Mouse (Mus musculus): ENCODE measurements around the gene Ceacam9. TPM values are rescaled to one million over a fixed set of nuclear protein-coding genes. Genes with fewer than 3 reads are reported as not detected.
"Not testable (repeated sequence)": the region's sequence is repeated elsewhere in the genome, so short reads cannot be mapped to it uniquely, and the experiment has no call there.

Ceacam9 gene
- polyA plus RNA-seq (2015; fragmentation: Nextera tagmentation; extraction: Ambion mirVana) = 0.17 and 0.19 TPM in 2 replicates

DNA sequence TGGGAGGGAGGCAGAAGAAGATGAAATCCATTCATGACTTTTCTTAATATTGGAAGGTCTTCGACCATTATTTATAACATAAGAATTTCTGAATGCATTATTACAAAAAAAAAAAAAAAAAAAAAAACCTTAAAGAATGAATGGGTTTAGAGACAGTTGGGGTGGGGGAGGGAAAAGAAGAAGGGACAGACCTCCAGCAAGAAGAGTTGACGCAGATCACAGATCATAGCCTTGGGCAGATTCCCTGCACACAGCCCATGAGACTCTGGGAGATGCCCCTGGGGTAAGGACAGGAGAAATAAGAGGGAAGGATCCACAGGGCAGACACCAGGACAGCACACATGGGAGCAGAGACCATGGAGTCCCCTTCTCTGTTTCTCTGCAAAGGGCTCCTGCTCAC is at the start of gene Ceacam9:
Gene Ceacam9, plus strand, starts transcription at position 301 of the 400 bp plus-strand sequence.
- H3K4me3 ChIP-seq = no peak within 1 kb of the TSS

DNA sequence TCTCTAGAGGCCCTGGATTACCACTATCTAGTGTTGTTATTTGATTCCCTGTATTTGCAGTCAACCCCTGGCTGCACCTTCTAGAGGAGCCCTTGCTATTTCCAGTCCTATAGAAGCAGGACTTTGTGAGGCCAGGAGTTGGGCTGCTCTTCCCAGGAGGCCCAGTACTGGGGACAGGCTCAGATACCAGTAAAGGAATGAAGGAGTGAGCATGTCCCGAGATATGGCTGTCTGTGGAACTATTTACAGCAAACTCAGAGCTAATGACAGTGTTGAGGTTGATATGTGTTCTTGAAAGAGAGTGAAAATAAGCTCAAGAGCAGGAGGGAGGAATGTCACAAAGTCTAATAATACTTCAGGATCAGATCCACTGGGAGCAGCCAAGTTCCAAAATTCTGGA is 47.9 kb upstream of the Ceacam9 start:
- H3K36me3 ChIP-seq (replicated peaks) = no peaks in the 10 kb centered on the region
- H3K4me1 ChIP-seq = no peaks in the 10 kb centered on the region
- H3K9ac ChIP-seq = no peak overlapping the region
- no peak overlapping the region for H3K27ac ChIP-seq
- no peaks in the 10 kb centered on the region for H3K9me3 ChIP-seq
- no peaks in the 10 kb centered on the region for H3K27me3 ChIP-seq (replicated peaks)
- no peak for ATAC-seq (replicated peaks)
- H3K4me3 ChIP-seq = no peak overlapping the region
- 63% methylated on average over 1 of the region's 1 CpGs for WGBS
- no peak overlapping the region for H3K4me2 ChIP-seq

More for the DNA sequence above, at the start of gene Ceacam9:
- H3K27me3 ChIP-seq (replicated peaks) = no peaks in the 10 kb centered on the region
- ATAC-seq (replicated peaks) = no peak
- H3K36me3 ChIP-seq (replicated peaks) = no peaks in the 10 kb centered on the region
- no peaks in the 10 kb centered on the region for H3K4me1 ChIP-seq
- H3K9ac ChIP-seq = no peak within 1 kb of the TSS
- 77% methylated on average over 2 of the region's 2 CpGs for WGBS
- H3K4me2 ChIP-seq = no peak within 1 kb of the TSS
- no peaks in the 10 kb centered on the region for H3K9me3 ChIP-seq
- no peak within 1 kb of the TSS for H3K27ac ChIP-seq

DNA sequence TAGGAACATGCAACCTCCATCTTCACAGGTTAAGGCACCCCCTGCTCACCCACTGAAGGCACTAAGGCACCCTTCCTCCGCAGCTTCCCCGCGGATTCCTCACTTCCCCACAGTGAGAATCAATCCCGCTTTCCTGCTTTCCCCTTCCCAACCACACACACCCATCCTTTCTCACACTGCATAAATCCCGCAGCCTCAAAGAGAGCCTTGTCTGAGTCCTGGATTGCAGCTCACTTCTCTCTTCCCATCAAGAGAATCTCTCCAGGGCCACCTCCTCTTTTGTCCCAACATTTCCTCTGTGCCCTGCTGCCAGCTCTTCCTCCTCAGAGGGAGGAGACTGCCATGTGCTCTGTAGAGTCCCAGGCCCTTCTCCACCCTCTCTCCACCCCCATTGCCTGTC is 47.0 kb upstream of the Ceacam9 start:
- ATAC-seq (replicated peaks); H3K36me3 ChIP-seq (replicated peaks); H3K4me1 ChIP-seq; H3K9me3 ChIP-seq; H3K4me2 ChIP-seq; H3K27ac ChIP-seq; H3K27me3 ChIP-seq (replicated peaks); H3K4me3 ChIP-seq; H3K9ac ChIP-seq: not testable (repeated sequence)
- WGBS = 55% methylated on average over 5 of the region's 5 CpGs

DNA sequence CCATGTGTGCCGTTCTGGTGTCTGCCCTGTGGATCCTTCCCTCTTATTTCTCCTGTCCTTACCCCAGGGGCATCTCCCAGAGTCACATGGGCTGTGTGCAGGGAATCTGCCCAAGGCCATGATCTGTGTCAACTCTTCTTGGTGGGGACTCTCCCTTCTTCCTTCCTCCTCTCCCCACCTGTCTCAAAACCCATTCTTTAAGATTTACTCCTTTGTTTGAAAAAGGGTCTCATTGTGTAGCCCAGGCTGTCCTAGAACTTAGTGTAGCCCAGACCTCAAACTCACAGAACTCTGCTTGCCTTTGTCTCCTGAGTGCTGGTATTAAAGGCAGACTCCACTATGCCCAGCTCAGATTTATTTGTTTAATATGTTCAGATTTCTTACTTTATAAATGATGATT is 46.1 kb upstream of the Ceacam9 start, which contains the start of gene Ceacam15:
Gene Ceacam15, minus strand, starts transcription at position 101 of the 400 bp plus-strand sequence.
- H3K27me3 ChIP-seq (replicated peaks) = no peaks in the 10 kb centered on the region
- H3K4me2 ChIP-seq = no peak within 1 kb of the TSS
- WGBS = 50% methylated on average over 1 of the region's 1 CpGs

DNA sequence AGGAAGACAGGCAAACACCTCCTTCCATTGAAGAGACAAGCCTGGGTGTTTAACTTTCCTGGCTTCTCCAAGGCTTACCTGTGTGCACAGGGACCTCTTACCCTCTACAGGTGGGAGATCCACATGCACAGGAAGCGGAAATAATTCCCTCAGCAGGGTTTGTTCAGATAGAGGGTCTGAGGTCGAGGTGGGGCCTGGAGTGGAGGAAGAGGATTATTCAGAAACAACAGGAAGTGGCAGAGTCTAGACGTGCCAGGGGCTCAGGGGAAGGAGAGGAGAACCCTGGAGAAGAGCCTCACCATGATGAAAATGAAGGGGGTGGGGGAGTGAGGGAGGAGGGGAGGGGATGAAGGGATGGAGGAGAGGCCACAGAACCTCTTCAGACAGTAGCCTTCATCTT is 41.5 kb upstream of the Ceacam9 start:
- not testable (repeated sequence) for H3K4me3 ChIP-seq; H3K9me3 ChIP-seq; H3K4me1 ChIP-seq; ATAC-seq (replicated peaks); H3K36me3 ChIP-seq (replicated peaks); H3K27me3 ChIP-seq (replicated peaks); H3K27ac ChIP-seq; H3K9ac ChIP-seq; H3K4me2 ChIP-seq
- 48% methylated on average over 3 of the region's 3 CpGs for WGBS

More for the DNA sequence above, 46.1 kb upstream of the Ceacam9 start, which contains the start of gene Ceacam15:
- Histone ChIP-seq H3K36me3 (replicated peaks) (no peaks in the 10 kb centered on the region), H3K4me1 (no peaks in the 10 kb centered on the region), H3K4me3 (no peak within 1 kb of the TSS), H3K9me3 (no peaks in the 10 kb centered on the region), H3K9ac (no peak within 1 kb of the TSS), H3K27ac (no peak within 1 kb of the TSS)
- ATAC-seq (replicated peaks) = no peak

DNA sequence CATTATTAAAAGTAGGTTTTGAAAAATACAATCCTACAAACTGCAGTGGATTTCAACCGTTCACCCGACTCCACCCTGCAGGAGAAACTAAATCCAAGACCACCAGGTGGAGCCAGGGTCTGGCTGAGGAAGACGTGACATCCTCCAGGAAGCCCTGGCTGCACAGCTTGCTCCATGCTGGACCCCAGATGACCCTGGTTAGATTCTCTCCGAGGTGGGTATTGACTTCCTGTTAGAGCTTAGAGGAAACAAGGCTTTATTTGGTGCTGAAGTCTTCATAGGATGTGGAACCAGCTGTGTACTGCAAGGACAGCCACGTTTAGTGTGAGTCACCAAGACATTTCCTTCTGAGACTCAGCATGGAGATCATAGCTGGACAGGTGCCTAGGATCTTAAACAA is 32.5 kb upstream of the Ceacam9 start:
- Histone ChIP-seq H3K4me1 (no peaks in the 10 kb centered on the region), H3K27ac (no peak overlapping the region), H3K4me2 (no peak overlapping the region), H3K9ac (no peak overlapping the region), H3K36me3 (replicated peaks) (no peaks in the 10 kb centered on the region), H3K9me3 (no peaks in the 10 kb centered on the region), H3K4me3 (no peak overlapping the region), H3K27me3 (replicated peaks) (no peaks in the 10 kb centered on the region)
- no peak for ATAC-seq (replicated peaks)
- WGBS = 81% methylated on average over 5 of the region's 5 CpGs

DNA sequence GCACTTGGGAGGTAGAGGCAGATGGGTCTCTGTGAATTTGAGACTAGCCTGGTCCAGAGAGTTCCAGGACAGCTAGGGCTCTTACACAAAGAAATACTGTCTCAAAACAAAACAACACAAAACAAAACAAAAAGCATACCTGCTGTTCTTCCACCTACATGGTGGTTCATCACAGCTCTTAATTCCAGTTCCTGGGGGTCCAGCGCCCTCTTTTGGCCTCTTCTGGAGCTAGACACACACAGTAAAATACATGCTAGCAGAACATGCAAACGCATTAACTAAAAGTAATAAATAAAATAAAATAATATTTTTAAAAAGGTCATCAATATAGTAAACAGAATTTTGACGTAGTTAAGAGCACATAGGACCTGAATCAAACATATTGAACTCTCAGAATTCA is 26.7 kb upstream of the Ceacam9 start:
- no peak overlapping the region for H3K4me2 ChIP-seq
- H3K9ac ChIP-seq = no peak overlapping the region
- no peaks in the 10 kb centered on the region for H3K9me3 ChIP-seq
- no peaks in the 10 kb centered on the region for H3K27me3 ChIP-seq (replicated peaks)
- H3K36me3 ChIP-seq (replicated peaks) = no peaks in the 10 kb centered on the region
- no peak overlapping the region for H3K27ac ChIP-seq
- no peaks in the 10 kb centered on the region for H3K4me1 ChIP-seq
- no peak overlapping the region for H3K4me3 ChIP-seq
- no peak for ATAC-seq (replicated peaks)
- 38% methylated on average over 3 of the region's 3 CpGs for WGBS

DNA sequence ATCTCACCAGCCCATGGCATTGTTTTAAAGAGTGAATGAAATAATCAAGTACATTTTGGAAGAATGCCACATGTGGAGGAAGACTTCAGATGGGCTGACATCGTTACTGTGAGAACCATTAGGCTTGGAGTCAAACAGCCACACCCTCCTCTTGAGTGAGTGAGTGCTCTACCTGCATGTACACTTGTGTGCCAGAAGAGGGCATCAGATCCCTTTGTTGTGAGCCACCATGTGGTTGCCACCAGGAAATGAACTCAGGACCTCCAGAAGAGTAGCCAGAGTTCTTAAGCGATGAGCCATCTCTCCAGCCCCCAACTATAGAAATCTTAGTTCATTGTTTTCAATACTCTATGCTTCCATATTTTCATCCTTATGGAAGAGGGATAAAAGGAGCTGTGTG is 22.7 kb upstream of the Ceacam9 start:
- Histone ChIP-seq H3K4me3 (no peak overlapping the region), H3K4me1 (no peaks in the 10 kb centered on the region), H3K9me3 (no peaks in the 10 kb centered on the region), H3K27me3 (replicated peaks) (no peaks in the 10 kb centered on the region), H3K4me2 (no peak overlapping the region), H3K27ac (no peak overlapping the region), H3K9ac (no peak overlapping the region), H3K36me3 (replicated peaks) (no peaks in the 10 kb centered on the region)
- WGBS = 63% methylated on average over 2 of the region's 2 CpGs
- ATAC-seq (replicated peaks) = no peak

DNA sequence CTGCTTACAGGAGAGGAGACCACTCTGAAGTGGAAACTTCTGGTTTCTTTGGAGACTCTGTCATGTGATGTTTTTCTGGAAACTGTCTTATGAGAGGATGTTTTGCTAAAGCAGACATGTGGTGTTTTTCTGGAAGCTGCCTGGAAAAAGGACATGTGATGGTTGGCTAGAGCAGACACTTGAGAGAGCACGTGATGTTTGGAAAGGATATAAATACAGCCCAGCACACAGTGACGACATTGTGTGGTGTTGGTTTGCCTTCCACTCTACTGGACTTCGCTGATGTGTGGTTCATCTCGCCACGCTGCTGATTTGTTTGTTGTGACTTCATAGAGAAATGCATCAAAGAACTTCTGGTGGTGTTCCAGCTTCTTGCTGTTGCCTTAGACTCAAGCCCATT is 21.1 kb upstream of the Ceacam9 start:
- WGBS = 82% methylated on average over 5 of the region's 5 CpGs

DNA sequence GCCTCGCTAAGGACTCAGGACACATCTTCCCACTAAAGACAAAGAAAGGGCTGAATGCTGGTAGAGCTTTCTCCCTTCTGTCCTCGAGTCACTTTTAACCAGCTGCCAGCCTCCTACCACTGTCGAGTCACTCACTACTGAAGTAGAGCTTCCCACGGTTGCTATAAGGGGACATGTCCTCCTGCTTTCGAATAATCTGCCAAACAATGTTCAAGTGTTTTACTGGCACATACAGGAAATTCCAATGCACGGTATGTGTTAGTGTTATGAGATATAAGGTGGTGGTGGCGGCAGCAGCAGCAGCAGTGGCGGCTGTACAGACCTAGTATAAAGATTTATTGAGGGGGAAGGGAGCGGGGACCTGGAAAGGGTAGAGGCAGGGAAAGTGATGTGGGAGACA is 15.3 kb upstream of the Ceacam9 start:
- no peak overlapping the region for H3K27ac ChIP-seq
- H3K9me3 ChIP-seq = no peaks in the 10 kb centered on the region
- no peak overlapping the region for H3K4me2 ChIP-seq
- no peak overlapping the region for H3K9ac ChIP-seq
- 0 out of 2 replicates have a peak, but pooled peaks cover 2% of the 10 kb centered on the region for H3K27me3 ChIP-seq (replicated peaks)
- ATAC-seq (replicated peaks) = no peak
- no peaks in the 10 kb centered on the region for H3K36me3 ChIP-seq (replicated peaks)
- no peak overlapping the region for H3K4me3 ChIP-seq
- no peaks in the 10 kb centered on the region for H3K4me1 ChIP-seq
- 78% methylated on average over 9 of the region's 9 CpGs for WGBS

More for the DNA sequence above, 21.1 kb upstream of the Ceacam9 start:
- Histone ChIP-seq H3K4me1 (no peaks in the 10 kb centered on the region), H3K4me2 (no peak overlapping the region), H3K36me3 (replicated peaks) (no peaks in the 10 kb centered on the region), H3K27me3 (replicated peaks) (no peaks in the 10 kb centered on the region), H3K9me3 (no peaks in the 10 kb centered on the region), H3K4me3 (no peak overlapping the region), H3K9ac (no peak overlapping the region), H3K27ac (no peak overlapping the region)
- no peak for ATAC-seq (replicated peaks)

DNA sequence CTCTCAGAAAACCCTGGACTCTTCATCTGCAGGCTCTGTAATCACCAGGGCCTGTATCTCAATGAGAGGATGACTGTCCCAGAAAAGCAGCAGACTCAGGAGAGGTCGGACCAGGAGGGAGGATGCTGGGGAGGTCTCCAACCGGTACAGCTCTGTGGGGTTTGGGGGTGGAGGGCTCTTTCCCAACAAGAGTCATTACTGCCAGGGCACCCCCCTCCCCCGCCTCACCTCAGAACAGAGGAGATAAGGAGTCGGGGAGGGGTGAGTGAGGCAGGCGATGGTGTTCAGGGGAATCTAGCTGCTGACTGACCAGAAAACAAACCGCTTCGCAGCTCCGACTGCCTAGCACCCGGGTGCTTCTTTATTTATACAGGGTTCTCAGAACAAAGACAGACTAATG is 13.5 kb upstream of the Ceacam9 start:
- Histone ChIP-seq H3K27me3 (replicated peaks) (0 out of 2 replicates have a peak, but pooled peaks cover 2% of the 10 kb centered on the region), H3K4me2 (no peak overlapping the region), H3K9ac (no peak overlapping the region), H3K36me3 (replicated peaks) (no peaks in the 10 kb centered on the region), H3K4me1 (no peaks in the 10 kb centered on the region), H3K9me3 (no peaks in the 10 kb centered on the region), H3K4me3 (no peak overlapping the region), H3K27ac (no peak overlapping the region)
- WGBS = 23% methylated on average over 9 of the region's 9 CpGs
- ATAC-seq (replicated peaks) = no peak

DNA sequence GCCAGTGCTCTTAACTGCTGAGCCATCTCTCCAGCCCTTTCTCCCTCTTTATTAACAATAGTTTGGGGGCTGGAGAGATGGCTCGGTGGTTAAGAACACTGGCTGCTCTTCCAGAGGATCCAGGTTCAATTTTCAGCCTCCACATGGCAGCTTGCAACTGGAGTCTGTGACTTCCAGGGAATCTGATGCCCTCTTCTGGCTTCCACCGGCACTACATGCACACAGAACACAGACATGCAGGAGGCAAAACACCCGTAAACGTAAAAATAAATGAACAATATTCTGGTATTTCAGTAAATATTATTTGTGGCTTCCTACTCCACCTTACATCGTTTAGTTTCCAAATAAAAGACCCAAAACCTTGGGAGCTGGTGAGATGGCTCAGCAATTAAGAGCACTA is 11.1 kb upstream of the Ceacam9 start:
- no peaks in the 10 kb centered on the region for H3K9me3 ChIP-seq
- no peaks in the 10 kb centered on the region for H3K36me3 ChIP-seq (replicated peaks)
- H3K4me3 ChIP-seq = no peak overlapping the region
- H3K27me3 ChIP-seq (replicated peaks) = 0 out of 2 replicates have a peak, but pooled peaks cover 2% of the 10 kb centered on the region
- H3K27ac ChIP-seq = no peak overlapping the region
- WGBS = 76% methylated on average over 5 of the region's 5 CpGs
- no peak for ATAC-seq (replicated peaks)
- no peak overlapping the region for H3K4me2 ChIP-seq
- no peak overlapping the region for H3K9ac ChIP-seq
- no peaks in the 10 kb centered on the region for H3K4me1 ChIP-seq

DNA sequence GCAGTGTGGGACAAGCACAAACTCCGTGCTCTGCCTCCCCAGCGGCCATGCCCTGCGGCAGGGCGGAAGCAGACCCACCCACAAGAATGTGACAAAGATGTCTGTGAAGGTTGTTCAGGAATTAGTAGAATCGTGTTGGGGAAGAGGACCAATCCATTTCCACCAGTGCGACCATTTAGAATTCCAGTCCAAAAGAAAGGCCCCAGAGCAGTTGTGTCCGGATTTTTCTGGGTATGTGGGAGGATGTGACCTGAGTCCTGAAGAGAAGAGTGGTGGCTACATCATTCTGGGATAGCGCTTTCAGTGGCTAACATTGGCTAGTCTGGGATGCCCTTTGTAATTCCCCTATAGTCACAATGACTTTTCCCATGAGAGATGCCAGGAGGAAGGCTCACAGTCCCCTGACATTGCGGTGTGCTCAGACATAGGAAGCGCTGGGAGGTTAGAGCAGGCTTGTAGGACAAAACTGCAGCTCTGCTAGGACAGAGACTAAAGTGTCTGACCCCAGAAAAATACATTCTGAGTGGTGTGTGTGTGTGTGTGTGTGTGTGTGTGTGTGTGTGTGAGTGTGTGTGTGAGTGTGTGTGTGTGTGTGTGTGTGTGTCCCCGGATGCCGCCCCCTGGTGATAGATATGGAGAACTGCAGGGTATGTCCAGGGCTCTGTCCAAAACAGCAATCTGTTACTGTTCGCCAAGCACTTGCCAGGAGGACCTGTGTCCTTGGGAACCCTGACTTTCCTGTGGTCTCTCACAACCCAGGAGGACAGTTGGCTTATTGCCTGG is 8.9 kb upstream of the Ceacam9 start:
- WGBS = 76% methylated on average over 13 of the region's 13 CpGs
- no peak for ATAC-seq (replicated peaks)
- no peaks in the 10 kb centered on the region for H3K36me3 ChIP-seq (replicated peaks)
- H3K4me2 ChIP-seq = no peak overlapping the region
- no peaks in the 10 kb centered on the region for H3K27me3 ChIP-seq (replicated peaks)
- no peaks in the 10 kb centered on the region for H3K4me1 ChIP-seq
- H3K4me3 ChIP-seq = no peak overlapping the region
- no peak overlapping the region for H3K9ac ChIP-seq
- H3K27ac ChIP-seq = no peak overlapping the region
- H3K9me3 ChIP-seq = no peaks in the 10 kb centered on the region
